Mouse (Mus musculus) CH12F3 (cell line): ENCODE measurements around the gene 9130230L23Rik.

Experiments
- in situ Hi-C: fragments of 300-500 bp; cut with MboI; formaldehyde crosslinking; loops from 2 replicates; pipeline ENCODE4 v1.14.3; 2020; ENCODE audit warnings: low sequenced_read_pairs

9130230L23Rik gene

GRCm38 (mm10) chr5:66004134-66004925 is at the start of gene 9130230L23Rik:
Gene 9130230L23Rik, minus strand, starts transcription at chr5:66004285.
- in situ Hi-C loops, result no loop called here

- in situ Hi-C loops, result no loop called here
Observed at GRCm38 (mm10) chr5:66052777-66053548, 48.9 kb upstream of the 9130230L23Rik start.

DNA sequence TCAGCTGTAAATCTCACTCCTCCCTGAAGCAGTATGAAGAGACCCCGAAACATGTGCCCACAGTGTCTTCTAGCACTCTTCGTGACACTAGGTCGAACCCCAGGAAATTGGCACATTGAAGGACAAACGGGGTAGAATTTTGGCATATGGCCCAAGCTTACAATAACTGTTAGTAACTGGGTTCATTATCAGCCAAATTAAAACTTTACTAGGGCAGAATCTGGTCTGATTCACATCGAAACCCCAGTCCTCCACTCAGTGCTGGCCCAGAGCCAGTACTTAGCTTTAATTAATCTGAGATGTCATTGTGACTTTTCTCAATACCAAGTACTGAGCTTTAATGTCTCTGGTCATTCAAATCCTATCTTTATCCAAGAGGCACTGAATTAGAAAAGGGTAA is 46.8 kb upstream of the 9130230L23Rik start:
- in situ Hi-C loops, result no loop called here

DNA sequence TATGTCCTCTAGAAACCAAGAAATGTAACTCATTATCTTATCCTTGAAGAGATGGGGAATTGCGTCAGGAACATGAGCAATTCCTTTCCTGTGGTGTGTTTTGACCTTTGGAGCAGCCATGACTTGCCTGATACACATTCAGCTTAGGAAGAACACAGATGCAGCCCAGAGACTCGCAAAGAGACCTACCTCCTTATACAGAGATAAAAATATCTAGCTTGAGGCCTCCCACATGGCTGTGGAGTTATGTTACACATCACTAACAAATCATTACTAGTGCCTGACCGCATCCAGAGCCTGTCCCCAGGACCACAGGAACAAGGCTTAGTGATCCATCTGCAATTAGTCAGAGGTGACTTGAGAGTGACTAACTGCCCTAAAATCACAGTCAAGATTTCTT is 42.3 kb upstream of the 9130230L23Rik start:
- in situ Hi-C loops, result no loop called here

GRCm38 (mm10) chr5:66043897-66044296 is 39.8 kb upstream of the 9130230L23Rik start:
- in situ Hi-C loops, result no loop called here

- in situ Hi-C loops, result no loop called here
Observed at GRCm38 (mm10) chr5:66042651-66043340, 38.7 kb upstream of the 9130230L23Rik start.

DNA sequence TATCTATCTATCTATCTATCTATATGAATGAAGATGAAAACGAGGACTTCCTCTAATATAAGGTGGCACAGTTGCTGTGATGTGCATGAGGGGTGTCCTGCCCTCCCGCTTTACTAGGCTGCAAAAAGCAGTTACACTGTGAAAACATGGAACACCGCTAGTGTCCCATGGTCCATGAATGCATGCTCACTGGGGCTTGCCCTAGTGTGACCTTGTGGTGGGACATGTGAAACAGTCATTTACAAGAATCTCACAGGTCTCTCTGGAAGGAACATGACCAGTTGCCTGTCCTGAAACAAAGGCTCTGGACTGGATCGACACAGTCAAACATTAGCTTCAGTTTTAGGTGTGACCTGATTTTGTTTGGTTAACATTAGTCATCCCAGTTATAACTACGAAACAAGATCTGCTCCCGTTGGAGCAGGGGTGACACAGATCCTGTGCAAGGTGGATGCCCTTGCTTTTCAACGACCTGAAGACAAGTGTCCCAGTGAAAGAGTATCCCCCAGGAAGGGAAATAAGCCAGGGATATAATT is 36.7 kb upstream of the 9130230L23Rik start:
- in situ Hi-C loops, result no loop called here

DNA sequence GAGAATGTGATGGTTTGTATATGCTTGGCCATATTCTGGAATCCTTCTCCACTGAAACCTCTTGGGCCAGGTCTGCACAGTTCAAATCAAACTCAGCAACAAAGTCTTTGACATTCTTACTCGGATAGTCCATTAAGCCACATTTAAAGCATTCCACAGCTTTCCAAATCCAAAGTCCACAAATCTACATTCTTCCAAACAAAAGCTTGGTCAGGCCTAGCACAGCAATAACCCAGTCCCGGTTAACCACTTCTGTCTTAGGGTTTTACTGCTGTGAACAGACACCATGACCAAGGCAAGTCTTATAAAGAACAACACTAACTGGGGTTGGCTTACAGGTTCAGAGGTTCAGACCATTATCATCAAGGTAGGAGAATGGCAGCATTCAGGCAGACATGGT is 35.7 kb upstream of the 9130230L23Rik start:
- in situ Hi-C loops, result no loop called here

- in situ Hi-C loops, result no loop called here
Observed at GRCm38 (mm10) chr5:66037066-66037465, 33.0 kb upstream of the 9130230L23Rik start.

DNA sequence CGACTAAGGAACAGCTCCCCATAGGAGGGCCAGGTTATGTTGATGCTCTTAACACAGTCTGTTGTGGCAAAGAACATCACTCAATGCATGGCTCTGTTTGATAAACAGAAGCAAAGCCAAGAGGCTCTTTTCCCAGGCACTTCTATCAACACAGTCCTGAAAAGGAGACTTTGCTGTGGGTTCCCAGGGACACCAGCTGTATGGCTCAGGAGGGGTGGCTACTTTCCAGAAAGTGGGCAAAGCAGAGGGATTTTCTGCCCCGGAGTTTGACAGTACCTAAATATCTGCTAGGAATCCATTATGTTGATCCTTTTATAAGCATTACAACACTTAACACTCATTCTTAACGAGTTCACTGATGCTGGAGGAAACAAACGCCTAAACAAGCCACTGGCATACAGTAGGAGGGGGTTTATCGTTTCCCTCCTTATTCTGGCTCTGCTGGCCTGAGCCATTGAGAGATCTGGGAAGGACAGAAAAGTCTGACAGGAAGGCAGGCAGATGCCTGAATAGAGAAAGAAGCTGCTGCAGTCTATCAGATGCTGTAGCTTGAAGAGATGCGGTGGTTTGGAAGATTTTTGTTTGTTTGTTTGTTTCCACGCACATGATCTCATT is 32.5 kb upstream of the 9130230L23Rik start:
- in situ Hi-C loops, result no loop called here

DNA sequence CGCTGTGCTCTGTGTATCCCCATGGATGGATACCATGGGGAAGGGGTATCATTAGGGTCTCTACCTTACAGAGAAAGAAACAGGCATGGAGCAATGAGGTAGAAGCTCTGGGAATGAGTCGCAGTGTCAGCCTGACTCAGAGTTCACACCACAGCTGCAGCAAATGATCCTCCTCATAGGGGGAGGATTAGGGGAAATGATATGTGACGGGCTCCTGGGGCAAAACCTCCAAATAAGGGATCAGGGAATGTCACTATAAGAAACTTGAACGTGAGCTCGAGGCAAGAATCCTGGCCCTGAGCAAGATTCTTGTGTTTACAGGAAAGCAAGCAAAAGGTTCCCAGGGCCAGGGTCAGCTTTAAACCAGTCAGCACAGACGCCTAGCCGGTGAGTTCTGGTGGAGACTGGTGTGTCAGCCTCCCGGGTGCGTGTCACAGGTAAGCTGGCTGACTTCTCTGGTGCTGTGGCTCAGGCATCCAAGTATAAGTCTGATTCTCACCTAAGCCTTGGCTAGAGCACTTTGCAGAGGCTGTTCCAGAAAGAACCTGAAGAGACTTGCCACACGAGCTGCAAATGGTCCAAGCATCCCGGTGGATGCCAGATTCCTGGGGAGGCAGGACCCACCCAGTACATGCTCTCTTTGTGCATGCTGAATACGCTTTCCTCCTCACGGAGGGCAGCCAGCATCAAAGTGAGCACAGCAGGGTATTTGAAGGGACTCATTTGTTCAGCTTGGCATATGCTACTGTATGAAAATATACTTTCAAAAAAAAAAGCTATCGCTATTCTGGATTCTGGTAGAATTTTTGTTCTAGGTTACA is 30.5 kb upstream of the 9130230L23Rik start:
- in situ Hi-C loops, result no loop called here

- in situ Hi-C loops, result no loop called here
Observed at GRCm38 (mm10) chr5:66032826-66033225, 28.7 kb upstream of the 9130230L23Rik start.

DNA sequence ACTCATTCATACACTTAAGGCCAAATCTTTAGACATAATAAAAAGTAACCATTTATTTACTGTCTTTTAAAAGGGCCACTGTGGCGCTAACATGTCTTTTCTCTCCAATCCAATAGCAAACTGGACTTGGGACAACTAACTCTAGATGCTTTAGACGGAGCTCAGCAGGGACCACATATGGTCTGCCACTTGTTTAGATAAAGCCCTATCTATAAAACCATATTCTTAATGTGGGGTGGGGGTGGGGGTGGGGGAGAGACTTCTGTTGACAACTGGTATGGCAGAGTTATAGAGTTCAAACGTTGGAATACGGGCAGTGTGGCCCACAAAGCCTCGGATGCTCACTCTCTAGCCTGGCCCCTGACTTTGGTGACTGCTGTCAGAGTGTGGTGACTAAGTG is 27.6 kb upstream of the 9130230L23Rik start:
- in situ Hi-C loops, result no loop called here

DNA sequence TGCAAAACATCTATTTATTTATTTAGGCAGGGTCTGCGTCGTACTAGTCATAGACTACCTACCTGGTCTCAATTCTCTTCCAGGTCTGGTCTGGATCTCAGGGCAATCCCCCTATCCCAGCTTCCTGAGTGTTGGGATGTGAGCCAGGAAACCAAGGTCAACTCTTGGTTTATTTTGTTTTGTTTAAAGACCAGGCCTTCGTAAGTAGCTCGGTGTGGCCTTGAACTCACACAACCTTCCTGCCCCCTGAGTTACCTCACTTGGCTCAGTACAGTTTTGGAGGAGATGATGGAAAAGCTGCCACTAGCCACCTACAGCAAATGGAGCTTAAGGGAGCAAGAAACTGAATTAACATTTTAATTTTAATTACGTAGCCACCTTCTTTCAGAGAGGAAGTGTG is 24.1 kb upstream of the 9130230L23Rik start:
- in situ Hi-C loops, result no loop called here

DNA sequence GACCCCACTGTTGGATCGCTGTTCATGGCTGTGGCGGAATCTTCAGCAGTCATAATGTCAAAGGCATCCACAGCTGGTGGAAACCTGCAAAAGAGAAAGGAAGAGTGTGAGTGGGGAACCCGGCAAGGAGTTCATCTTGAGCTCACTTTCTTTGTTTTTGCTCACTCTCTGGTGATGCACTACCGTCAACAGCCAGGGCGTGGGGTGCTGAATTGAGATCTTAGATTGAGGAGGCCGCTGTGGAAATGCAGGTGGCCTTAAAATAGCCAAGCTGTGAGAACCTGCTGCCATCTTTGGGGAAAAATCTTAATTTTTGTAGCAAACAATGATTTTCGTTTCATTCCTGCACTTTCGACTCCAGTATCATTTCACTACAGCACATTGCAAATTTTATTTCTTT is 23.1 kb upstream of the 9130230L23Rik start:
- in situ Hi-C loops, result no loop called here

GRCm38 (mm10) chr5:66026796-66027195 is 22.7 kb upstream of the 9130230L23Rik start:
- in situ Hi-C loops, result no loop called here

GRCm38 (mm10) chr5:66015449-66015961 is 11.4 kb upstream of the 9130230L23Rik start:
- in situ Hi-C loops, result no loop called here

- in situ Hi-C loops, result no loop called here
Observed at GRCm38 (mm10) chr5:66014437-66014836, 10.4 kb upstream of the 9130230L23Rik start.

- in situ Hi-C loops, result no loop called here
Observed at GRCm38 (mm10) chr5:66013999-66014398, 9.9 kb upstream of the 9130230L23Rik start.
